ENCODE assay signal across 24 mouse cellular contexts in genomic region chr5:120080027-120080426, GRCm38 (mm10). TPM values are rescaled to one million over a fixed set of nuclear protein-coding genes. Genes with fewer than 3 reads are reported as not detected.
DNase-seq lines count a peak whose midpoint lies in the region; ATAC-seq and TF ChIP-seq lines count a peak whose summit lies in the region.
"Had no signal": no experiment of that assay in that cellular context is flagged by ENCODE, and none has a peak within 500 bp of the region (broad histone marks: within the 10 kb centered on the region; RNA-seq: fewer than 3 reads in every experiment).

No protein-coding gene starts in this region.

- no peaks in the 10 kb centered on the region for H3K9me3 ChIP-seq in heart, embryonic 10.5 days
- no peaks in the 10 kb centered on the region for H3K9me3 ChIP-seq in heart, embryonic 13.5 days
- H3K9me3 ChIP-seq in heart, postnatal 0 days (replicated peaks; ENCODE audit: control insufficient read depth, low read length), result no peaks in the 10 kb centered on the region
- H3K9me3 ChIP-seq: embryonic facial prominence, embryonic 12.5 days; embryonic facial prominence, embryonic 15.5 days; hindbrain, embryonic 12.5 days; hindbrain, embryonic 15.5 days had no signal

- no peak overlapping the region for H3K4me3 ChIP-seq in heart, embryonic 10.5 days
- H3K4me3 ChIP-seq in heart, embryonic 13.5 days, result no peak overlapping the region
- H3K4me3 ChIP-seq in heart, postnatal 0 days (ENCODE audit: low read depth, low read length), result no peak overlapping the region
- H3K4me3 ChIP-seq: embryonic facial prominence, embryonic 12.5 days; embryonic facial prominence, embryonic 15.5 days; hindbrain, embryonic 12.5 days; hindbrain, embryonic 15.5 days had no signal

- no peaks in the 10 kb centered on the region for H3K36me3 ChIP-seq in heart, embryonic 10.5 days
- no peaks in the 10 kb centered on the region for H3K36me3 ChIP-seq in heart, embryonic 13.5 days
- no peaks in the 10 kb centered on the region for H3K36me3 ChIP-seq in heart, postnatal 0 days (replicated peaks; ENCODE audit: control insufficient read depth, insufficient read depth, low read length)
- H3K36me3 ChIP-seq: embryonic facial prominence, embryonic 12.5 days; embryonic facial prominence, embryonic 15.5 days; hindbrain, embryonic 12.5 days; hindbrain, embryonic 15.5 days had no signal

- peaks cover 31% of the 10 kb centered on the region for H3K4me1 ChIP-seq in heart, embryonic 10.5 days
- H3K4me1 ChIP-seq in heart, embryonic 13.5 days, result peaks cover 15% of the 10 kb centered on the region
- H3K4me1 ChIP-seq in heart, postnatal 0 days (ENCODE audit: control insufficient read depth, insufficient read depth), result no peaks in the 10 kb centered on the region
- H3K4me1 ChIP-seq: embryonic facial prominence, embryonic 12.5 days; embryonic facial prominence, embryonic 15.5 days; hindbrain, embryonic 12.5 days; hindbrain, embryonic 15.5 days had no signal

- intact Hi-C loops in heart, postnatal 14 days (cut with DNase I), result no loop called here

- ATAC-seq in heart, embryonic 13.5 days (ENCODE audit: extremely low read depth, insufficient number of reproducible peaks, low FRiP score, low TSS enrichment), result peak; percentile 67; the same call in 1 of the 2 replicates
- ATAC-seq in heart, postnatal 0 days (ENCODE audit: insufficient read depth, low read depth), result peak; percentile 49
- ATAC-seq: activated CD4-positive, CD25-positive, alpha-beta regulatory T cell, adult 4 months; forebrain, embryonic 14.5 days; forebrain, postnatal 0 days; intestine, postnatal 0 days had no signal

- WGBS in heart, embryonic 10.5 days, result 20% methylated on average over 9 of the region's 9 CpGs
- WGBS in heart, embryonic 13.5 days, result 13% methylated on average over 9 of the region's 9 CpGs
- WGBS in heart, postnatal 0 days, result 13% methylated on average over 9 of the region's 9 CpGs

- H3K4me2 ChIP-seq in heart, embryonic 13.5 days, result peak overlapping the region; percentile 16
- H3K4me2 ChIP-seq in heart, postnatal 0 days (ENCODE audit: low read depth, low read length), result no peak overlapping the region
- H3K4me2 ChIP-seq: embryonic facial prominence, embryonic 12.5 days; embryonic facial prominence, embryonic 15.5 days; hindbrain, embryonic 12.5 days; hindbrain, embryonic 15.5 days had no signal

- no peak overlapping the region for H3K9ac ChIP-seq in heart, embryonic 13.5 days
- no peak overlapping the region for H3K9ac ChIP-seq in heart, postnatal 0 days (replicated peaks; ENCODE audit: low read depth, low read length)
- H3K9ac ChIP-seq: embryonic facial prominence, embryonic 12.5 days; embryonic facial prominence, embryonic 15.5 days; forebrain, postnatal 0 days; hindbrain, embryonic 12.5 days; hindbrain, embryonic 15.5 days had no signal

- no peak for TF ChIP-seq EP300 in heart, postnatal 0 days (IDR thresholded peaks at IDR 0.05; ENCODE audit: low read depth)

- peaks cover 28% of the 10 kb centered on the region for H3K27me3 ChIP-seq in heart, embryonic 10.5 days (ENCODE audit: insufficient read depth, poor library complexity, severe bottlenecking)
- H3K27me3 ChIP-seq in heart, embryonic 13.5 days (replicated peaks), result peaks cover 33% of the 10 kb centered on the region
- H3K27me3 ChIP-seq in heart, postnatal 0 days (ENCODE audit: control insufficient read depth, insufficient read depth, low read length), result peaks cover 22% of the 10 kb centered on the region; the same call in 1 of the 2 replicates
- H3K27me3 ChIP-seq: embryonic facial prominence, embryonic 12.5 days had no signal

- TF ChIP-seq CTCF in heart, postnatal 0 days (IDR thresholded peaks at IDR 0.05; ENCODE audit: low read depth), result no peak

- peak overlapping the region; percentile 38; the same call in 1 of the 2 replicates for H3K27ac ChIP-seq in heart, embryonic 10.5 days
- H3K27ac ChIP-seq in heart, embryonic 13.5 days (replicated peaks), result no peak overlapping the region
- no peak overlapping the region for H3K27ac ChIP-seq in heart, postnatal 0 days (ENCODE audit: low read depth)
- H3K27ac ChIP-seq: embryonic facial prominence, embryonic 12.5 days; embryonic facial prominence, embryonic 15.5 days; hindbrain, embryonic 12.5 days; hindbrain, embryonic 15.5 days had no signal

- peak; percentile 21 for DNase-seq in adrenal gland, postnatal 14 days
- DNase-seq in adrenal gland, postnatal 4 days (ENCODE audit: low spot score in 2 of 2), result no peak
- DNase-seq in heart, embryonic 10.5 days (ENCODE audit: low spot score), result peak; percentile 94
- no peak for DNase-seq in heart, adult 8-10 months (ENCODE audit: low spot score)
- DNase-seq in heart, postnatal 14 days, result no peak
- no peak for DNase-seq in heart, postnatal 0 days (ENCODE audit: low spot score)
- DNase-seq in left cerebral cortex, adult 18-20 months (ENCODE audit: low spot score in 2 of 2), result no peak
- DNase-seq: adrenal gland, adult 8-10 months; adrenal gland, postnatal 36 days; cerebellum, adult 11 months; cerebellum, adult 2 months; cerebellum, adult 9-11 months; cerebellum, postnatal 25 days; forebrain, postnatal 0 days; gastrocnemius, postnatal 25 days; kidney, adult 2 months had no signal

RNA-seq across cellular contexts. Expression of gene Rbm19, which starts 36.2 kb away (rescaled TPM):
- total RNA-seq in adrenal gland, postnatal 14 days (2021), result 21.9 and 32.2 TPM in 2 replicates
- 10 to 100 TPM; 27.4 to 27.5 TPM for total RNA-seq in adrenal gland, postnatal 4 days (2021)
- polyA plus RNA-seq in heart, embryonic 10.5 days (2016; fragmentation: Nextera tagmentation; extraction: Ambion mirVana), result 27.8 and 31.4 TPM in 2 replicates
- 10 to 100 TPM; 18.9 to 25.9 (median 21.1) TPM for total RNA-seq in heart, adult 8-10 months (2022)
- 14.6 and 16.8 TPM in 2 replicates for polyA plus RNA-seq in heart, embryonic 13.5 days (2015; fragmentation: Nextera tagmentation; extraction: Ambion mirVana)
- 10 to 100 TPM; 17.0 to 18.3 TPM for total RNA-seq in heart, postnatal 14 days (2021)
- total RNA-seq in heart, postnatal 0 days (2014; rRNA removed; ENCODE audit: low replicate concordance), result 19.5 and 20.8 TPM in 2 replicates
- 10.2 and 10.8 TPM in 2 replicates for polyA plus RNA-seq in heart, postnatal 0 days (2015; fragmentation: Nextera tagmentation; extraction: Ambion mirVana)
- total RNA-seq in left cerebral cortex, adult 18-20 months (2021), result 10 to 100 TPM; 19.5 to 20.4 TPM

Comparison
In these comparisons a context has a peak if more than half of its experiments do, and no peak if none do; other contexts are left out.
1. DNase-seq: peak in adrenal gland, postnatal 14 days (single experiment) and heart, embryonic 10.5 days (single experiment); none in adrenal gland, postnatal 4 days (0 of 2), heart, adult 8-10 months (single experiment), heart, postnatal 14 days (0 of 2), heart, postnatal 0 days (single experiment) and left cerebral cortex, adult 18-20 months (0 of 2).